Mouse (Mus musculus): ENCODE measurements around the gene Mup19.
"Not testable (repeated sequence)": the region's sequence is repeated elsewhere in the genome, so short reads cannot be mapped to it uniquely, and the experiment has no call there.

Gene Mup19

GRCm38 (mm10) chr4:61782169-61782568 lies at the start of gene Mup19:
TSS of gene Mup19 (minus strand) at chr4:61782269.
- in situ Hi-C loops (cut with MboI, MseI): not testable (repeated sequence)

DNA sequence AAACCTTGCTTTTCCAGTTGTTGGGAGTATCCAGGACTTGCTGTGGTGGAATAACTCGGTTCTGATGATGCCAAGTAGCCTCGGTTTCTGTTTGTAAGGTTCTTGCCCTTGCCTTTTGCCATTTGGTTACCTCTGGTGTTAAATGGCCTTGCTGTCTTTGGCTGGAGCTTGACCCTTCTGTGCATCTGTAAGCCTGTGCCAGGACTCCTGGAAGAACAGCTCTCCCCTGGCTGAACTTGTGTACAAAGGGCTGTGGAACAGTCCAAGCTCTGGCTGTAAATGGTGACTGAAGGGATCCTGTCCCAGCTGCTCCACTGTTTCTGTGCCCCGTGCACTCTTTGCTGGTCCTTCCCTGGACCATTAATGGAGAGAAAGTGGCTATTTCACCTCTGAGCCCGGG lies 47.1 kb upstream of the Mup19 start:
- in situ Hi-C loops (cut with MboI, MseI): loop anchor here (25.0 kb wide), 1 partner anchor 1017 kb away; the partner anchor contains the start of gene Mup22

DNA sequence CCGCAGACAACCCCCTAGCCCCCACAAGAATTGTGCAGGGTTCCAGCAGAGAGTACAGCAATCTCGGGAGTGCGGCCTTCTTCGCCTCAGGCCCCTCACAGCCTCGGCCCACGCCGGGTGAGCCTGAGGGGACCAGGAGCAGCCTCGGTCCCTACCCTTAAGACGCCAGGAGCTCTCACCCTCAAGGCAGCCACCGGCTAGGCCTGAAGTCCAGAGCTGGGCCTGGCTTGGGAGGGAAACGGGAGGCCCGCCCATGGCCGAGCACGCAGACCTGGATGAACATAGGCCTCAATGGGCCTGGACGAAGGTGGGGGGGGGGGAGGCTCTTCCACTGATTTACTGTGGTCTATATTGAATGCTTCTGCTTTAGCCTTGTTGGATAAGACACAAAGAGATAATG lies 41.1 kb upstream of the Mup19 start:
- in situ Hi-C loops (cut with MboI, MseI): no loop called here

- in situ Hi-C loops (cut with MboI, MseI): not testable (repeated sequence)
These were observed 40.5 kb upstream of the Mup19 start for GRCm38 (mm10) chr4:61822541-61822940.

DNA sequence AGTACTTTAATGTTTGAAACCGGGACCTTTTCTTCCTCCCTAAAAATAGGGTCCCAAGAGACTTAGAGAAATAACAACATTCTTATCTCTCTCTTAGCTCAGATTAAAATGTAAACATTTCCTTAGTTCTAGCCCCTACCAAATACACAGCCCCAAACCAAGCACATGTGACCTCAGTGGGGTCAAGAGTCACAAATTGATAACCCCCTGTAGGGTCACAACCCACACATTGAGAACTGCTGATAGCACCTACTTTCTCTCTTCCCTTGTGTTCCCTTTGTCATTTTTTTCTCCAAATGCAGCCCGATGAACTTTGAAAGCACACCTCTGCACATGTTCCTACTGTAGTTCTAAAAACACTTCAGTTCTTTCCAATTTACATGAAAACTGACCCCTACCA lies 33.5 kb upstream of the Mup19 start:
- in situ Hi-C loops (cut with MboI, MseI): no loop called here

DNA sequence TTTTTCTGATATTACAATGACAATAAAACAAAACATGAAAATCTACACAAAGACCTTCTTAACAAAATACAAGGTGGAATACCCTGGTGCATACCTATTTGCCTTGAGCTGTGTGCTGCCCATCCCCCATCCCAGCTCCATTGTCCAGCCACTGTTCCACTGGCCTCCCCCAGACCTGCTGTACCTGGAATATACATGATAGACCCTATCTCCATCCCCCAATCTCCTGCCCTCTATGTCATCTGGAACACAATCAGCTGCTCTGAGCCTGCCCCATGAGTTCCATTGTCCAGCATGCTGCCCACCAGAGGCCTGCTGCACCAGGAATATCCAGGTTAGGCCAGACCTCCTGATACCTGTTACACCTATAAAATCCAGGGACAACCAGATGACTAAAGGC lies 31.4 kb upstream of the Mup19 start:
- in situ Hi-C loops (cut with MboI, MseI): no loop called here

GRCm38 (mm10) chr4:61811193-61811592 lies 29.1 kb upstream of the Mup19 start:
- in situ Hi-C loops (cut with MboI, MseI): not testable (repeated sequence)

DNA sequence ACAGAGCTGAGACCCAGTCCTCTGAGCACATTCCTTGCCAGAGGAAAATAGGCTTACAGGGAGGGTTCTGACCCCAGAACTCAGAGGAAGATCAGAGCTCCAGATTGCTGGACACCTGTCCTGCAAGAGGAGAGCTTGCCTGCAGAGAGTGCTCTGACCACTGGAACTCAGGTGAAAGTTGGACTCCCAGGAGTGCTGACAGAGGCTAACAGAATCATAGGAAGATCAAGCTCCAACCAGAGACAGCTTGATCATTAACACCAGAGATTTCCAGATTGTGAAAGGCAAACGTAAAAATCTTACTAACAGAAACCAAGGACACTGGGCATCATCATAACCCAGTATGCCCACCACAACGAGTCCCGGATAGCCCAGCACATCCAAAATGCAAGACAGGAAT lies 26.9 kb upstream of the Mup19 start:
- in situ Hi-C loops (cut with MboI, MseI): loop anchor here (5.0 kb wide), 1 partner anchor 107 kb away; no protein-coding TSS in a partner anchor

DNA sequence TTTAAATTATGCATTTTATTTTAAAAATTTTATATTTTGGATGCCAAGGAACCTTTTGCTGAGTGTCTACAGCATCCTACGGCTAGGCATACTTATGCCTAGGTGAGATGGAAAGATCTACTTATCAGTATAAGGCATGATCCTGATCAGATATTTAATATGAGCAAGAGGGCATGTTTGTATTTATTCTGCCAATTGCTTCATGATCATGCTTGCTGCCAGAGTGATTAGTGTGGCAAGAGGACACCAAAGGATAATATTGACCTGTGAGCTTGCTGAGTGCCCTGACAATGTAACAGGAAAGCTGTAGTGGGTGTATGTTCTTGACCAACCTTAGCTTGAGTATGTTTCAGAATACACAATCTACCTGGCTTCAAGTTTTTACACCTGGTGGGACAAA lies 7.6 kb upstream of the Mup19 start:
- in situ Hi-C loops (cut with MboI, MseI): not testable (repeated sequence)

- in situ Hi-C loops (cut with MboI, MseI): not testable (repeated sequence)
These were observed 2.2 kb upstream of the Mup19 start for GRCm38 (mm10) chr4:61784231-61784630.

Data from regulatory T cell (primary cell).